Mouse (Mus musculus) forebrain, embryonic 14.5 days (tissue): ENCODE measurements around the gene Chd4. TPM values are rescaled to one million over a fixed set of nuclear protein-coding genes. Genes with fewer than 3 reads are reported as not detected.
"Not testable (repeated sequence)": the region's sequence is repeated elsewhere in the genome, so short reads cannot be mapped to it uniquely, and the experiment has no call there.

Source experiments
- ATAC-seq: fragments of 200-750 bp; cut with Nextera tagmentation; 2 replicates; pipeline ENCODE4 v1.8.0; 2017; ENCODE audit warnings: mild to moderate bottlenecking, moderate library complexity
- DNase-seq: peaks from one replicate; pipeline ENCODE4 v3.0.0-alpha.2; 2015; ENCODE audit warnings: low spot score
- H3K27ac ChIP-seq: fragments of 300-500 bp; sonication (generic); 2 replicates; pipeline ENCODE4 v1.5.1; 2014; ENCODE audit warnings: low read depth, mild to moderate bottlenecking, control low read depth, low read length, moderate library complexity
- H3K27me3 ChIP-seq: fragments of 300-500 bp; sonication (generic); replicated peaks from 2 replicates; pipeline ENCODE4 v1.6.1; 2014; ENCODE audit warnings: low read length, control low read depth, mixed read lengths; ENCODE audit not compliant: control insufficient read depth, insufficient read depth
- H3K36me3 ChIP-seq: fragments of 300-500 bp; sonication (generic); 2 replicates; pipeline ENCODE4 v1.6.1; 2014; ENCODE audit warnings: low read length, control low read depth; ENCODE audit not compliant: control insufficient read depth, insufficient read depth
- H3K4me1 ChIP-seq: fragments of 300-500 bp; sonication (generic); 2 replicates; pipeline ENCODE4 v1.6.1; 2014; ENCODE audit warnings: antibody characterized with exemption, low read length, control low read depth; ENCODE audit not compliant: control insufficient read depth, insufficient read depth
- H3K4me2 ChIP-seq: fragments of 300-500 bp; sonication (generic); 2 replicates; pipeline ENCODE4 v1.6.1; 2014; ENCODE audit warnings: mild to moderate bottlenecking, control low read depth, low read length
- H3K4me3 ChIP-seq: fragments of 300-500 bp; sonication (generic); 2 replicates; pipeline ENCODE4 v1.5.1; 2014; ENCODE audit warnings: low read depth, low read length, control low read depth
- H3K9ac ChIP-seq: fragments of 300-500 bp; sonication (generic); 2 replicates; pipeline ENCODE4 v1.6.1; 2014; ENCODE audit warnings: mild to moderate bottlenecking, low read length, control low read depth, moderate library complexity
- H3K9me3 ChIP-seq: fragments of 300-500 bp; sonication (generic); replicated peaks from 2 replicates; pipeline ENCODE4 v1.6.1; 2016; ENCODE audit warnings: low read length, control low read depth, mixed read lengths; ENCODE audit not compliant: control insufficient read depth
- WGBS: fragments of 180-500 bp; shearing (Covaris S2); extraction: QIAGEN DNeasy Blood & Tissue Kit; methylation state at CpG from one replicate; pipeline ENCODE4 v1.1.7; 2014; 5-methylcytosine and 5-hydroxymethylcytosine counted together
- polyA plus RNA-seq: library from polyadenylated mRNA; unstranded; fragments of >200 nt; fragmentation: Nextera tagmentation; extraction: Ambion mirVana; gene quantifications from 2 replicates; pipeline ENCODE4 v1.2.1, GENCODE M21; 2014

Gene Chd4
- 61.1 and 66.1 TPM in 2 replicates for polyA plus RNA-seq

- 2% methylated on average over 36 of the region's 45 CpGs for WGBS
- H3K4me1 ChIP-seq = peaks cover 27% of the 10 kb centered on the region
- no peaks in the 10 kb centered on the region for H3K27me3 ChIP-seq
- H3K4me3 ChIP-seq = peak within 1 kb of the TSS; percentile 98
- no peaks in the 10 kb centered on the region for H3K9me3 ChIP-seq
- H3K9ac ChIP-seq = peak within 1 kb of the TSS; percentile 96
- H3K36me3 ChIP-seq = peaks cover 30% of the 10 kb centered on the region
- peak within 1 kb of the TSS; percentile 92 for H3K27ac ChIP-seq
- H3K4me2 ChIP-seq = peak within 1 kb of the TSS; percentile 94
- ATAC-seq = peak; percentile 78
- peak; percentile 96 for DNase-seq
Observed at GRCm38 (mm10) chr6:125095391-125096278, at the start of gene Chd4. Gene Chd4, plus strand, starts transcription at chr6:125095981.

DNA sequence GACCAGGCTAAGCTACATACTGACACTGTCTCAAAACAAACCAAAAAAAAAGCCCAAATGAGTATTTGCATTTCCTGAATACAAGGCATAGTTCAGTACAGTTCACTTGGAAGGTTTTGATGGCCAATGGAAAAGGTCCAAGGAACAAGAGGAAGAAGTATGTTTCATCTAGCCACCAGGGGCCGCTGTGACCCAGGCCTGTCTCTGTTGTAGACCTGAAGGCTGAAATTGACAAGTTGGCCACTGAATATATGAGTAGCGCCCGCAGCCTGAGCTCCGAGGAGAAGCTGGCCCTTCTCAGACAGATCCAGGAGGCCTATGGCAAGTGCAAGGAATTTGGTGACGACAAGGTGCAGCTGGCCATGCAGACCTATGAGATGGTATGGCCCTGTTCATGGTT is 49.1 kb upstream of the Chd4 start:
- peak; percentile 69 for ATAC-seq
- Histone ChIP-seq H3K4me3 (no peak overlapping the region), H3K27me3 (no peaks in the 10 kb centered on the region), H3K4me1 (no peaks in the 10 kb centered on the region), H3K36me3 (peaks cover 82% of the 10 kb centered on the region), H3K4me2 (no peak overlapping the region), H3K9ac (no peak overlapping the region), H3K27ac (no peak overlapping the region), H3K9me3 (no peaks in the 10 kb centered on the region)
- 28% methylated on average over 5 of the region's 5 CpGs for WGBS
- DNase-seq = peak; percentile 90

GRCm38 (mm10) chr6:125049678-125050077 is 46.1 kb upstream of the Chd4 start, which contains the start of gene Acrbp:
Gene Acrbp, plus strand, starts transcription at chr6:125049689.
- H3K9me3 ChIP-seq = no peaks in the 10 kb centered on the region
- H3K4me1 ChIP-seq = no peaks in the 10 kb centered on the region
- ATAC-seq = no peak
- 33% methylated on average over 20 of the region's 20 CpGs for WGBS
- no peak within 1 kb of the TSS for H3K4me3 ChIP-seq
- no peaks in the 10 kb centered on the region for H3K27me3 ChIP-seq
- H3K36me3 ChIP-seq = peaks cover 95% of the 10 kb centered on the region
- H3K9ac ChIP-seq = no peak within 1 kb of the TSS
- no peak within 1 kb of the TSS for H3K4me2 ChIP-seq
- H3K27ac ChIP-seq = no peak within 1 kb of the TSS
- no peak for DNase-seq

DNA sequence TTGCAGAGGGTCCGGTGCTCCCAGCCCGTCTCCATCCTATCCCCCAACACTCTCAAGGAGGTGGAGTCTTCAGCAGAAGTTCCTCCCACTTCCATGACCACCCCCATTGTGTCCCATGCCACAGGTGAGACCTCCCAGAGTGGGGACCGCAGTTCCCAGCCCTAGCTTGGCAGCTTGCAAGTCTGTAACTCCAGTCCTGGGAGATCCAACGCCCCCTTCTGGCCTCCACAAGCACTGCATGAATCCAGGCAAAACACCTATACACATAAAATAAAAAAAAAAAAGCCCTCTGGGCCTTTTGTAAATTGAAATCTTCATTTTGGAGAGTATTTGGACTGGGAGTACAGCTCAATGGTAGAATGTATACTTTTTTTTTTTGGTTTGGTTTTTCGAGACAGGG is 44.5 kb upstream of the Chd4 start:
- no peaks in the 10 kb centered on the region for H3K4me1 ChIP-seq
- DNase-seq = no peak
- WGBS = 63% methylated on average over 5 of the region's 5 CpGs
- H3K27ac ChIP-seq = no peak overlapping the region
- H3K36me3 ChIP-seq = peaks cover 86% of the 10 kb centered on the region
- ATAC-seq = no peak
- no peak overlapping the region for H3K9ac ChIP-seq
- H3K4me3 ChIP-seq = no peak overlapping the region
- no peaks in the 10 kb centered on the region for H3K9me3 ChIP-seq
- H3K27me3 ChIP-seq = no peaks in the 10 kb centered on the region
- H3K4me2 ChIP-seq = no peak overlapping the region

GRCm38 (mm10) chr6:125061493-125061892 is 34.3 kb upstream of the Chd4 start:
- DNase-seq (no peak), ATAC-seq (no peak)
- Histone ChIP-seq H3K4me3 (no peak overlapping the region), H3K9ac (no peak overlapping the region), H3K9me3 (no peaks in the 10 kb centered on the region), H3K4me1 (no peaks in the 10 kb centered on the region), H3K4me2 (no peak overlapping the region), H3K36me3 (no peaks in the 10 kb centered on the region), H3K27ac (no peak overlapping the region), H3K27me3 (no peaks in the 10 kb centered on the region)
- WGBS = 28% methylated on average over 6 of the region's 6 CpGs

DNA sequence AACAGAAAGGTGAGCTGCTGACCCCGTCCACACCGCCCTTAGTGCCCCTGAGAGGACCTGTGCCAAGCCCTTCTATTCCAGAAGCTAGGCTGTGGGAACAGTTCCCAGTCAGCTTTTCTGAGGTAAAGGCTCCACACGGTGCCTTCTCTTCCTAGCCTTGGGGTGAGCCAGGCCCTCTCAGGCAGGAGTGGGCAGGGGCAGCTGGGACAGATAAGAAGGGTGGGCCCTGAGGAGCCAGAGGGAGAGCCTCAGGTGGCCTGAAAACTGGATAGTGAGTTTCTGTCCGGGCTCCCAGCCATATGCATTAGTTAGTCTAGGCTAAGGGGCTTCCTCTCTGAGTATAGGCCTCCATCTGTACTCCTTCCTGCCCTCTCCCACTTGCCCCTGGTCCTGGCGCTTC is 33.3 kb upstream of the Chd4 start:
- no peaks in the 10 kb centered on the region for H3K27me3 ChIP-seq
- no peak for DNase-seq
- H3K9me3 ChIP-seq = no peaks in the 10 kb centered on the region
- H3K36me3 ChIP-seq = no peaks in the 10 kb centered on the region
- no peak overlapping the region for H3K9ac ChIP-seq
- no peak overlapping the region for H3K4me2 ChIP-seq
- no peak for ATAC-seq
- H3K4me1 ChIP-seq = no peaks in the 10 kb centered on the region
- 79% methylated on average over 5 of the region's 5 CpGs for WGBS
- no peak overlapping the region for H3K4me3 ChIP-seq
- H3K27ac ChIP-seq = no peak overlapping the region

DNA sequence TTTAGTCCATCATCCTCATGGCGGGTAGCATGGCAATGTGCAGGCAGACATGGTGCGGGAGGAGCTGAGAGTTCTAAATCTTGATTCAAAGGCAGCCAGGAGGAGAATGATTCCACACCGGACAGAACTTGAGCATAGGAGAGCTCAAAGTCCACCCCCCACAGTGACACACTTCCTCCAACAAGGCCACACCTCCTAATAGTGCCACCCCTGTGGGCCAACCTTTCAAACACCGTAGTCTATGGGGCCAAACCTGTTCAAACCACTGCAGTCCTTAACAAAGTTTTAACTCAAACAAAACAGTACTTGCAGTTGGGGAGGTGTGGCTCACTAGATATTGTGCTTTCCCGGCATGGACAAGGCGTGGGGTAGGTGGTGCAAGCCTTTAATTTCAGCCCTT is 31.9 kb upstream of the Chd4 start:
- Histone ChIP-seq H3K4me2 (no peak overlapping the region), H3K27ac (no peak overlapping the region), H3K27me3 (no peaks in the 10 kb centered on the region), H3K9ac (no peak overlapping the region), H3K4me3 (no peak overlapping the region), H3K9me3 (no peaks in the 10 kb centered on the region), H3K4me1 (no peaks in the 10 kb centered on the region), H3K36me3 (no peaks in the 10 kb centered on the region)
- WGBS = 85% methylated on average over 6 of the region's 6 CpGs
- DNase-seq (no peak), ATAC-seq (no peak)

GRCm38 (mm10) chr6:125065223-125065622 is 30.6 kb upstream of the Chd4 start:
- ATAC-seq, H3K27ac ChIP-seq, H3K27me3 ChIP-seq, DNase-seq, H3K4me3 ChIP-seq, H3K4me2 ChIP-seq, H3K4me1 ChIP-seq, H3K9me3 ChIP-seq, H3K36me3 ChIP-seq, H3K9ac ChIP-seq: not testable (repeated sequence)
- WGBS = no CpG with 5 or more reads among the region's 1 CpGs

- Histone ChIP-seq H3K9me3 (no peaks in the 10 kb centered on the region), H3K4me3 (no peak within 1 kb of the TSS), H3K36me3 (no peaks in the 10 kb centered on the region), H3K27me3 (no peaks in the 10 kb centered on the region), H3K4me1 (peaks cover 6% of the 10 kb centered on the region; the same call in 1 of the 2 replicates), H3K27ac (no peak within 1 kb of the TSS), H3K9ac (no peak within 1 kb of the TSS), H3K4me2 (no peak within 1 kb of the TSS)
- ATAC-seq (no peak), DNase-seq (no peak)
- 67% methylated on average over 8 of the region's 8 CpGs for WGBS
Observed at GRCm38 (mm10) chr6:125067571-125067995, 28.2 kb upstream of the Chd4 start, which contains the start of gene Lpar5. Gene Lpar5, plus strand, starts transcription at chr6:125067920.
